Mouse (Mus musculus) central nervous system, embryonic 14 days (tissue): ENCODE results near the gene Ap1b1. TPM values are rescaled to one million over a fixed set of nuclear protein-coding genes. Genes with fewer than 3 reads are reported as not detected.

Experiments used
- polyA plus RNA-seq: library from polyadenylated mRNA; depleted of rRNA; stranded (reverse); fragments of >200 nt; gene quantifications from 2 replicates; pipeline ENCODE4 v1.2.3, GENCODE M21; 2012; rRNA removed

Gene Ap1b1
- 94.5 and 94.7 TPM in 2 replicates for polyA plus RNA-seq

GRCm38 (mm10) chr11:4986695-4987486, at the start of gene Ap1b1:
Ap1b1 (plus strand) TSS chr11:4986824.

GRCm38 (mm10) chr11:4947813-4948174, 38.8 kb upstream of the Ap1b1 start, which contains the start of gene Nefh:
Nefh (minus strand) TSS chr11:4948064.

GRCm38 (mm10) chr11:5057856-5058641, 71.4 kb downstream of the Ap1b1 start, which contains the start of gene Rasl10a:
Rasl10a (plus strand) TSS chr11:5058128.

GRCm38 (mm10) chr11:5065056-5065821, 78.6 kb downstream of the Ap1b1 start, which contains the start of gene Gas2l1:
Gas2l1 (minus strand) TSS chr11:5065327.

Other genes starting within 250 kb of the Ap1b1 start
- gene Cabp7, start 240.0 kb upstream of the Ap1b1 start, polyA plus RNA-seq: 3.3 and 4.7 TPM in 2 replicates
- gene Nf2, start 137.3 kb upstream of the Ap1b1 start, polyA plus RNA-seq: 77.6 and 81.7 TPM in 2 replicates
- 89.9 and 101 TPM in 2 replicates for gene Nipsnap1, start 112.9 kb upstream of the Ap1b1 start, polyA plus RNA-seq
- 73.5 and 88.3 TPM in 2 replicates for gene Thoc5, start 91.5 kb upstream of the Ap1b1 start, polyA plus RNA-seq
- gene Nefh, start 38.8 kb upstream of the Ap1b1 start, polyA plus RNA-seq: 2.9 and 3.4 TPM in 2 replicates
- gene Rasl10a, start 71.3 kb downstream of the Ap1b1 start, polyA plus RNA-seq: 0.43 and 1.0 TPM in 2 replicates
- gene Gas2l1, start 78.5 kb downstream of the Ap1b1 start, polyA plus RNA-seq: 30.1 and 33.8 TPM in 2 replicates
- 39.5 and 45.9 TPM in 2 replicates for gene Rhbdd3, start 112.1 kb downstream of the Ap1b1 start, polyA plus RNA-seq
- 655 and 705 TPM in 2 replicates for gene Ewsr1, start 112.4 kb downstream of the Ap1b1 start, polyA plus RNA-seq
- 14.6 and 15.8 TPM in 2 replicates for gene Emid1, start 165.4 kb downstream of the Ap1b1 start, polyA plus RNA-seq